Mouse (Mus musculus) ES-Bruce4 (cell line): ENCODE data around the gene Caskin2. TPM values are rescaled to one million over a fixed set of nuclear protein-coding genes. Genes with fewer than 3 reads are reported as not detected.

Experiments used
- H3K27ac ChIP-seq: 2 replicates; pipeline ENCODE4 v1.5.1; 2012; ENCODE audit warnings: low read length, inconsistent platforms; ENCODE audit not compliant: insufficient read depth
- H3K27me3 ChIP-seq: 2 replicates; pipeline ENCODE4 v1.6.1; 2012; ENCODE audit warnings: mild to moderate bottlenecking, low read length, inconsistent platforms; ENCODE audit not compliant: control insufficient read depth, poor library complexity, insufficient read depth, severe bottlenecking
- H3K36me3 ChIP-seq: 2 replicates; pipeline ENCODE4 v1.6.1; 2012; ENCODE audit warnings: inconsistent platforms, mild to moderate bottlenecking, low read length, moderate library complexity; ENCODE audit not compliant: control insufficient read depth, poor library complexity, insufficient read depth, severe bottlenecking
- H3K4me1 ChIP-seq: one replicate; pipeline ENCODE4 v1.8.1; 2011; ENCODE audit warnings: low read length; ENCODE audit not compliant: control insufficient read depth, insufficient read depth
- H3K4me3 ChIP-seq: 2 replicates; pipeline ENCODE4 v1.5.1; 2011; ENCODE audit warnings: low read depth, mild to moderate bottlenecking, low read length
- H3K9ac ChIP-seq: 2 replicates; pipeline ENCODE4 v1.6.1; 2012; ENCODE audit warnings: low read depth, mild to moderate bottlenecking, inconsistent platforms; ENCODE audit not compliant: poor library complexity, severe bottlenecking
- H3K9me3 ChIP-seq: replicated peaks from 2 replicates; pipeline ENCODE4 v1.6.1; 2012; ENCODE audit warnings: mild to moderate bottlenecking, low read length, inconsistent platforms; ENCODE audit not compliant: control insufficient read depth, poor library complexity, insufficient read depth, severe bottlenecking
- CTCF ChIP-seq: IDR thresholded peaks from one replicate; pipeline ENCODE4 v1.8.1; 2011; ENCODE audit warnings: low read depth, low read length
- EP300 ChIP-seq: IDR thresholded peaks from 2 replicates; pipeline ENCODE4 v1.6.1; 2011; ENCODE audit warnings: low read depth, low read length; ENCODE audit not compliant: insufficient read depth
- POLR2A ChIP-seq: IDR thresholded peaks from one replicate; pipeline ENCODE4 v1.8.1; 2011; ENCODE audit warnings: low read length; ENCODE audit not compliant: insufficient read depth
- polyA plus RNA-seq: library from polyadenylated mRNA; stranded (reverse); fragments of >200 nt; gene quantifications from 2 replicates; pipeline ENCODE4 v1.2.4, GENCODE M21; 2011; ENCODE audit warnings: low read depth; ENCODE audit not compliant: missing spikeins, insufficient read depth, insufficient read length

Caskin2 gene
- polyA plus RNA-seq, 1 experiment, result 12.1 TPM

DNA sequence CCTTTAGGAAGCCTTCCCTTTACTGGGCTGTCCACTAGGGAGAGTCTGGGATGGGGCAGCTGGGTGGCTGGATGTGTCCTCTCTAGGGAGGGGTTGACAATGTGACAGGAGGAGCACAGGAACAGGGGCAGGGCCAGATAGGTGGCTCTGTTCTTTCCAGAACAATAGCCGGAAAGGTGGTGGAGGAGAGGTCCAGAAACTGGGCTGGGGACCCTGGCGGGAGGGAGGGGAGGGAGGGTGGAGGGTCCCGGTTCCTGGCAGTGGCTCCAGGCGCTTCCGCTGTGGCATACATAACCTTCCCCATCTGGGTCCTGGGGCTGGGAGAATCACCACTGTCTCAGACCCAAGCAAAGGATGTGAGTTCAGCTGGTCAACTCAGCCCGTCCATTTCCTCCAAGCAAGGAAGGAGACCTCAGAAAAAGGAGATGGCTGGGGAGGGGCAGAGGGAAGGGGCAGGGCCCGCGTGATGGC lies 4.1 kb downstream of the Caskin2 start:
- Histone ChIP-seq H3K27me3 (no peaks in the 10 kb centered on the region), H3K27ac (no peak overlapping the region), H3K9ac (no peak overlapping the region), H3K4me1 (peaks cover 2% of the 10 kb centered on the region), H3K36me3 (no peaks in the 10 kb centered on the region; the same call in 1 of the 2 replicates), H3K4me3 (no peak overlapping the region), H3K9me3 (no peaks in the 10 kb centered on the region)
- TF ChIP-seq CTCF, result no peak
- TF ChIP-seq POLR2A, result no peak
- TF ChIP-seq EP300, result no peak

DNA sequence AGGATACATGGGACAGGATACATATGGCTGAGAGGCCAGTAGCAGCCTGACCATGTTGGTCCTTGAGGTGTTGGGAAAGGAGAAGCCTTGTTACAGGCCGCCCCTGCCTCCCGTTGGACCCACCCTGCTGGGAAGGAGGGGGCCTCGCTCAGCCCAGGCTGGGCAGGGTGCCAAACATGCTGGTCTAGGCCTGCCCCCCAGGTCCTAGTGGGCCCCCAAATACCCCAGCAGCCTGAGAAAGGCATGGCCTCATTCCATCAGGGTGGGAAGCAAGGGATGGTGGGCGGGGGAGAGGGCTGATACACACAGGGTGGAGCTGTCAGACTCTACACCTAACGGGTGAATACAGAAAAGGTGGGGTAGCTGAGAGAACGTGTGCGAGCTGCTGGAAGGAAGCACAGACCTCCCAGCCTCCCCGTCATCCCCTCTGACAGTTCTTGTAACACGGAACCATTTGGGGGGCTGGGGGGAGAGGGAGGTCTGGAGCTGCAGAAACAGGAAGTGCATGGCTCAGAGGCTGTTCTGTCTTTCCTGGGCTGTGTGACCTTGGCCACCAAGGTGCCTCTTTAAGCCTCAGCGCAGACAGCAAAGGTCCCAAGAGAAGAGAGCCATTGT lies 4.6 kb downstream of the Caskin2 start:
- Histone ChIP-seq H3K36me3 (no peaks in the 10 kb centered on the region; the same call in 1 of the 2 replicates), H3K9ac (no peak overlapping the region), H3K27me3 (no peaks in the 10 kb centered on the region), H3K4me3 (no peak overlapping the region), H3K9me3 (no peaks in the 10 kb centered on the region), H3K4me1 (peaks cover 2% of the 10 kb centered on the region), H3K27ac (no peak overlapping the region)
- TF ChIP-seq CTCF, result no peak
- TF ChIP-seq EP300, result no peak
- no peak for TF ChIP-seq POLR2A

DNA sequence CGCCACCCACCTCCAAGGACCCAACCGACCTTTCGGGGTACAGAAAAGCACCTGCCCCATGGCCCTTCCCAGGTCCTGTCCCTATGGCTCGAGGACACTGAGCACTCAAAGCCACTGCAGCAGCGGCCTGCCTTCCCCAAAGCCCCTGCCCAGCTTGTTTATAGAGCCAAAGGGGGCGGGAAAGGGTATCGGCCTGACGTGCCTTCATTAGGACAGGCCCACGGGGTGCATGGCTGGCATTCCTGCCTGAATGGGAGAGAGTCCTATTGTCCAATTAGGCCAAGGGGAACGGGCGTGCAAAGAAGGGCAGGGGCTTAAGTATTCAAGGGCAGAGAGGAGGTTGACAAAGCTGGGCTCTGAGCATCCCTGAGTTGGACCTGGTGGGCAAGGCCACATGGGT lies 5.5 kb downstream of the Caskin2 start:
- H3K4me1 ChIP-seq, result peaks cover 2% of the 10 kb centered on the region
- H3K9ac ChIP-seq, result no peak overlapping the region
- H3K27ac ChIP-seq, result no peak overlapping the region

DNA sequence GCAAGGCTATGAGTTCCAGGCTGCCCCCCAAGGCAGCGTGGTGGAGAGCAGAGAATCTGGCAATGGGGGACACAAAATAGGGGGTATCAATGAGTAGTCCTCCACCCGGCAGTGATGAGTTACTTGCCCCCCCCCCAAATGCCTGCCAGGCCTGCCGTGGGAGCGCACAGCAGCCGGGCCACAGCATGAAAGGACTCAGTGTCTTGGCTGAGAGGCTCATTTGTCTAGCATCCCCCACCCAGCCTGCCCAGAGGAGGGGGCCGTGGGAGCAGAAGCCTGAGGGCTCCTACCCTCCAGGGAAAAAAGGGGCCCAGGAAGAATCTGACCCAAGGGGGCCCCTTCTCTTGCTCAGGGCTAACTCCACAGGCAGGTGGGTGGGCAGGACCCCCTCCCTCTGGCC lies 6.1 kb downstream of the Caskin2 start:
- no peaks in the 10 kb centered on the region; the same call in 1 of the 2 replicates for H3K36me3 ChIP-seq

More for the DNA sequence above, 5.5 kb downstream of the Caskin2 start:
- Histone ChIP-seq H3K36me3 (no peaks in the 10 kb centered on the region; the same call in 1 of the 2 replicates), H3K27me3 (no peaks in the 10 kb centered on the region), H3K9me3 (no peaks in the 10 kb centered on the region), H3K4me3 (no peak overlapping the region)
- TF ChIP-seq CTCF (no peak), POLR2A (no peak), EP300 (no peak)

DNA sequence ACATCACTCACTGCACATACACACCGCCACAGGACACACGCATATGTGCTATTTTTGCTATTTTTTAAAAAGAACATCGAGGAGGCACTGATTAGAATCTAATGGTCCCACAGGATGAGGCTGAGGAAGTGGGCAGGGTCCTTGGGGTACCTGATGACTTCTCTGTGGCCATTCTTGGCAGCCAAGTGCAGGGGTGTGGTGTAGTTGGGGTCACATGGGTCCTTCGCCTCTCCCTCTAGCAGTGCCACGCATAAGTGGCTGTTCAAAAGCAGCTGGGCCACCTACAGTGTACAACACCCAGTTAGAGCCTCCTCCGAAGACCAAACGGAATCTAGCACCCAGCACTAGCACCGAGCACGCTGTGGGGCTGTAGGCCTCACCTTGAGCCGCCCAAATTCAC lies 7.3 kb downstream of the Caskin2 start:
- Histone ChIP-seq H3K27me3 (no peaks in the 10 kb centered on the region), H3K9ac (no peak overlapping the region), H3K4me3 (no peak overlapping the region), H3K9me3 (no peaks in the 10 kb centered on the region), H3K4me1 (peaks cover 2% of the 10 kb centered on the region), H3K27ac (no peak overlapping the region), H3K36me3 (no peaks in the 10 kb centered on the region; the same call in 1 of the 2 replicates)
- TF ChIP-seq EP300 (no peak), CTCF (no peak), POLR2A (no peak)

More for the DNA sequence above, 6.1 kb downstream of the Caskin2 start:
- no peaks in the 10 kb centered on the region for H3K27me3 ChIP-seq
- no peaks in the 10 kb centered on the region for H3K9me3 ChIP-seq
- H3K9ac ChIP-seq, result no peak overlapping the region
- TF ChIP-seq CTCF, result no peak
- TF ChIP-seq EP300, result no peak
- no peak for TF ChIP-seq POLR2A
- H3K4me1 ChIP-seq, result peaks cover 2% of the 10 kb centered on the region
- no peak overlapping the region for H3K27ac ChIP-seq
- H3K4me3 ChIP-seq, result no peak overlapping the region

DNA sequence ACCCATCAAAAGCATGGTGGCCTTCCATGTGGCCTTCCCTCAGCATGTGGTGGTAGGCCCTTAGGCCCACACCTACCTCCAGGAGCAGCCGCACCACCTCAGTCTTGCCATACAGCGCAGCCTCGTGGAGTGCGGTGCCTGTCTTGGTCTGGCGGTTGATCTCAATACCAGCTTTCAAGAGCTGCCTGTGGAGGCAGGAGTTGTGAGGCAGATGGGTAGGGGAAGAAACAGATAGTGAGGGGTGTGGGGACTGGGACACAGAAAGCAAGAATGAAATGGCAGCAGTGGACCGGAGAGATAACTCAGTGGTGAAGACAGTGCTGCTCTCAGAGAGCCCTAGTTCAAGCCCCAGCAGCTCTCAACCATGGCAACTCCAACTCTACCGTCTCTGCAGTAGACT lies 8.4 kb downstream of the Caskin2 start:
- Histone ChIP-seq H3K4me1 (peaks cover 2% of the 10 kb centered on the region), H3K27me3 (no peaks in the 10 kb centered on the region), H3K36me3 (no peaks in the 10 kb centered on the region; the same call in 1 of the 2 replicates), H3K9me3 (no peaks in the 10 kb centered on the region), H3K27ac (no peak overlapping the region), H3K9ac (no peak overlapping the region), H3K4me3 (no peak overlapping the region)
- TF ChIP-seq EP300 (no peak), POLR2A (no peak), CTCF (no peak)
